Comparison of ENCODE assay signal across 8 mouse cellular contexts in the genomic region with DNA sequence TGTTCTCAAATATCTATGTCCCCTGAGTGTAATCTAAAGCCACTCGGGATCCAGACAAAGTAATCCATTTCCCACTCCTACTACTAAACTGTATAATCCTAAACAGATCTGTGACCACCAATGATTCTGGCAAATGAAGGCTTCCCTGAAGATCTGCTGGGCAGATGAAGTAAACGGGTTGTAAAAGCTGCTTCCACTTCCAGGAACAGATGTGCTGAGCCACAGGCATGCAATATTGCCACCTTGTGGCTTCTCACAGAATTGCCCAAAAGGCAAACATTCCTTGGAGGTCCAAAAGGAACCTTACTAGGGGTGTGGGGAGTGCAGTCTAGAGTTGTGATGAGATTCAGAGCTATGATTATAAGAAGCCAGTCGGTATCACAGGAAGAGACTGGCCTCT. TPM values are rescaled to one million over a fixed set of nuclear protein-coding genes. Genes with fewer than 3 reads are reported as not detected.
DNase-seq lines count a peak whose midpoint lies in the region; ATAC-seq lines count a peak whose summit lies in the region.

No protein-coding gene starts in this region.

- no peaks in the 10 kb centered on the region for H3K9me3 ChIP-seq in forebrain, embryonic 15.5 days
- H3K9me3 ChIP-seq in intestine, embryonic 14.5 days (ENCODE audit: control insufficient read depth, low read length): no peaks in the 10 kb centered on the region
- H3K9me3 ChIP-seq in limb, embryonic 10.5 days (replicated peaks): no peaks in the 10 kb centered on the region
- no peaks in the 10 kb centered on the region for H3K9me3 ChIP-seq in neural tube, embryonic 11.5 days (ENCODE audit: control insufficient read depth, low read length)

- H3K36me3 ChIP-seq in forebrain, embryonic 15.5 days: no peaks in the 10 kb centered on the region
- no peaks in the 10 kb centered on the region for H3K36me3 ChIP-seq in intestine, embryonic 14.5 days (ENCODE audit: control insufficient read depth, insufficient read depth, low read length)
- H3K36me3 ChIP-seq in limb, embryonic 10.5 days: no peaks in the 10 kb centered on the region
- no peaks in the 10 kb centered on the region for H3K36me3 ChIP-seq in neural tube, embryonic 11.5 days (ENCODE audit: control insufficient read depth, insufficient read depth, low read length)

- H3K27ac ChIP-seq in forebrain, embryonic 15.5 days (replicated peaks): no peak overlapping the region
- H3K27ac ChIP-seq in intestine, embryonic 14.5 days (ENCODE audit: low read depth): no peak overlapping the region
- H3K27ac ChIP-seq in limb, embryonic 10.5 days: no peak overlapping the region
- H3K27ac ChIP-seq in neural tube, embryonic 11.5 days (ENCODE audit: low read depth, low read length): no peak overlapping the region

- H3K4me2 ChIP-seq in forebrain, embryonic 15.5 days (replicated peaks): no peak overlapping the region
- H3K4me2 ChIP-seq in intestine, embryonic 14.5 days (ENCODE audit: low read length): no peak overlapping the region
- H3K4me2 ChIP-seq in neural tube, embryonic 11.5 days (ENCODE audit: low read depth): no peak overlapping the region

- 0 out of 2 replicates have a peak, but pooled peaks have one; percentile 23 for ATAC-seq in cerebellum, adult (ENCODE audit: insufficient number of reproducible peaks, low FRiP score, low TSS enrichment)
- peak; percentile 41; the same call in 1 of the 2 replicates for ATAC-seq in forebrain, embryonic 15.5 days (replicated peaks)
- ATAC-seq in intestine, embryonic 14.5 days (replicated peaks; ENCODE audit: low FRiP score, low TSS enrichment, low read depth): no peak
- ATAC-seq in neural tube, embryonic 11.5 days (ENCODE audit: insufficient read depth, low FRiP score, low TSS enrichment): no peak

- no peak overlapping the region for H3K9ac ChIP-seq in forebrain, embryonic 15.5 days (replicated peaks)
- H3K9ac ChIP-seq in intestine, embryonic 14.5 days (ENCODE audit: low read length): no peak overlapping the region
- H3K9ac ChIP-seq in neural tube, embryonic 11.5 days (ENCODE audit: low read length): no peak overlapping the region

- H3K4me3 ChIP-seq in forebrain, embryonic 15.5 days: no peak overlapping the region
- H3K4me3 ChIP-seq in intestine, embryonic 14.5 days (ENCODE audit: low read depth, low read length): no peak overlapping the region
- H3K4me3 ChIP-seq in limb, embryonic 10.5 days: no peak overlapping the region
- no peak overlapping the region for H3K4me3 ChIP-seq in neural tube, embryonic 11.5 days (ENCODE audit: low read depth, low read length)

- 15% methylated on average over 3 of the region's 3 CpGs for WGBS in forebrain, embryonic 15.5 days
- WGBS in intestine, embryonic 14.5 days: 7% methylated on average over 3 of the region's 3 CpGs
- WGBS in limb, embryonic 10.5 days: 12% methylated on average over 3 of the region's 3 CpGs
- WGBS in neural tube, embryonic 11.5 days: 17% methylated on average over 3 of the region's 3 CpGs

- DNase-seq in urinary bladder, postnatal 25 days (ENCODE audit: low spot score): peak; percentile 63
- DNase-seq in urinary bladder, adult 2 months (ENCODE audit: low spot score): no peak
- DNase-seq in intestine, embryonic 14.5 days (ENCODE audit: low spot score): peak; percentile 86
- peak; percentile 78 for DNase-seq in limb, embryonic 10.5 days (ENCODE audit: low spot score)
- peak; percentile 80 for DNase-seq in neural tube, embryonic 11.5 days (ENCODE audit: low spot score)
- peak; percentile 33 for DNase-seq in telencephalon, adult 2 months (ENCODE audit: low read depth, low spot score)

- H3K27me3 ChIP-seq in forebrain, embryonic 15.5 days: no peaks in the 10 kb centered on the region
- no peaks in the 10 kb centered on the region for H3K27me3 ChIP-seq in intestine, embryonic 14.5 days (replicated peaks; ENCODE audit: control insufficient read depth, insufficient read depth, low read length)
- 0 out of 2 replicates have a peak, but pooled peaks cover 6% of the 10 kb centered on the region for H3K27me3 ChIP-seq in limb, embryonic 10.5 days (ENCODE audit: low read depth, poor library complexity, severe bottlenecking)
- H3K27me3 ChIP-seq in neural tube, embryonic 11.5 days (ENCODE audit: control insufficient read depth, insufficient read depth, low read length): no peaks in the 10 kb centered on the region

- H3K4me1 ChIP-seq in forebrain, embryonic 15.5 days: no peaks in the 10 kb centered on the region
- H3K4me1 ChIP-seq in intestine, embryonic 14.5 days (replicated peaks; ENCODE audit: control insufficient read depth, insufficient read depth, low read length): 0 out of 2 replicates have a peak, but pooled peaks cover 3% of the 10 kb centered on the region
- H3K4me1 ChIP-seq in limb, embryonic 10.5 days: peaks cover 2% of the 10 kb centered on the region
- no peaks in the 10 kb centered on the region for H3K4me1 ChIP-seq in neural tube, embryonic 11.5 days (ENCODE audit: control insufficient read depth, insufficient read depth, low read length)

RNA-seq across cellular contexts. Expression of gene Etv3, which starts 26.1 kb away (rescaled TPM):
- polyA plus RNA-seq in urinary bladder, adult 2 months (2012; rRNA removed): 17.2 and 18.1 TPM in 2 replicates
- 11.0 and 11.9 TPM in 2 replicates for polyA plus RNA-seq in forebrain, embryonic 15.5 days (2015; fragmentation: Nextera tagmentation; extraction: Ambion mirVana)
- 10.1 and 10.5 TPM in 2 replicates for polyA plus RNA-seq in intestine, embryonic 14.5 days (2014; fragmentation: Nextera tagmentation; extraction: Ambion mirVana)
- polyA plus RNA-seq in limb, embryonic 10.5 days (2016; fragmentation: Nextera tagmentation; extraction: Ambion mirVana): 12.1 and 13.9 TPM in 2 replicates
- 7.8 and 8.6 TPM in 2 replicates for polyA plus RNA-seq in neural tube, embryonic 11.5 days (2014; fragmentation: Nextera tagmentation; extraction: Ambion mirVana)

Comparison
In these comparisons a context has a peak if more than half of its experiments do, and no peak if none do; other contexts are left out.
1. ATAC-seq: peak in cerebellum, adult (single experiment) and forebrain, embryonic 15.5 days (single experiment); none in intestine, embryonic 14.5 days (single experiment) and neural tube, embryonic 11.5 days (single experiment).